Mouse (Mus musculus) frontal cortex, postnatal 10 days (tissue): ENCODE data around the gene Slc7a14.

Source experiments
- DNase-seq, 2 experiments: peaks; one replicate each; pipeline ENCODE4 v3.0.0; 2022; ENCODE audit warnings: low spot score in 2 of 2, mixed read lengths in 1 of 2

The Slc7a14 gene

GRCm38 (mm10) chr3:31209001-31209400 lies 101.2 kb downstream of the Slc7a14 start:
- no peak for DNase-seq

- DNase-seq: no peak
Observed at GRCm38 (mm10) chr3:31208458-31208994, 101.7 kb downstream of the Slc7a14 start.

- DNase-seq: no peak
Observed at GRCm38 (mm10) chr3:31208046-31208445, 102.1 kb downstream of the Slc7a14 start.

- DNase-seq: no peak
Observed at GRCm38 (mm10) chr3:31205167-31205566, 105.0 kb downstream of the Slc7a14 start.

GRCm38 (mm10) chr3:31203947-31204346 lies 106.2 kb downstream of the Slc7a14 start:
- no peak for DNase-seq

- no peak for DNase-seq
Observed at GRCm38 (mm10) chr3:31199162-31199877, 110.9 kb downstream of the Slc7a14 start.

- no peak for DNase-seq
Observed at GRCm38 (mm10) chr3:31191402-31191801, 118.8 kb downstream of the Slc7a14 start.

- DNase-seq: no peak
Observed at GRCm38 (mm10) chr3:31190342-31190741, 119.8 kb downstream of the Slc7a14 start.

GRCm38 (mm10) chr3:31166365-31166871 lies 143.8 kb downstream of the Slc7a14 start:
- peak; percentile 27 to 48 for DNase-seq

- DNase-seq: no peak
Observed at GRCm38 (mm10) chr3:31165803-31166202, 144.4 kb downstream of the Slc7a14 start.

- DNase-seq: no peak
Observed at GRCm38 (mm10) chr3:31162860-31163259, 147.3 kb downstream of the Slc7a14 start.

- no peak for DNase-seq
Observed at GRCm38 (mm10) chr3:31161336-31161735, 148.8 kb downstream of the Slc7a14 start.

GRCm38 (mm10) chr3:31160046-31160445 lies 150.1 kb downstream of the Slc7a14 start:
- DNase-seq: no peak

- no peak for DNase-seq
Observed at GRCm38 (mm10) chr3:31157776-31158175, 152.4 kb downstream of the Slc7a14 start.

GRCm38 (mm10) chr3:31156126-31156525 lies 154.1 kb downstream of the Slc7a14 start:
- no peak for DNase-seq
